Mouse (Mus musculus) heart, embryonic 15.5 days (tissue): ENCODE measurements at regions not wholly inside any gene's neighbourhood (a gene's known extent, or its start where the extent isn't known, plus 50 kb on each side); places are given as distances from the start of the nearest gene placed in this dataset.

ENCODE experiments used
- ATAC-seq: fragments of 200-750 bp; cut with Nextera tagmentation; replicated peaks from 2 replicates; pipeline ENCODE4 v1.8.0; 2017; ENCODE audit warnings: low read depth, moderate TSS enrichment; ENCODE audit not compliant: insufficient number of reproducible peaks, insufficient read depth, low FRiP score
- H3K27ac ChIP-seq: fragments of 300-500 bp; sonication (generic); 2 replicates; pipeline ENCODE4 v1.5.1; 2015; ENCODE audit warnings: mild to moderate bottlenecking, inconsistent platforms
- H3K27me3 ChIP-seq: fragments of 300-500 bp; sonication (generic); 2 replicates; pipeline ENCODE4 v1.6.1; 2015; ENCODE audit warnings: inconsistent platforms
- H3K36me3 ChIP-seq: fragments of 300-500 bp; sonication (generic); 2 replicates; pipeline ENCODE4 v1.6.1; 2015; ENCODE audit warnings: mild to moderate bottlenecking, inconsistent platforms
- H3K4me1 ChIP-seq: fragments of 300-500 bp; sonication (generic); replicated peaks from 2 replicates; pipeline ENCODE4 v1.6.1; 2015; ENCODE audit warnings: inconsistent platforms
- H3K4me2 ChIP-seq: fragments of 300-500 bp; sonication (generic); 2 replicates; pipeline ENCODE4 v1.6.1; 2015; ENCODE audit warnings: inconsistent platforms, mild to moderate bottlenecking, moderate library complexity
- H3K4me3 ChIP-seq: fragments of 300-500 bp; sonication (generic); 2 replicates; pipeline ENCODE4 v1.5.1; 2015; ENCODE audit warnings: mild to moderate bottlenecking, inconsistent platforms
- H3K9ac ChIP-seq: fragments of 300-500 bp; sonication (generic); 2 replicates; pipeline ENCODE4 v1.6.1; 2015; ENCODE audit warnings: mild to moderate bottlenecking, inconsistent platforms
- H3K9me3 ChIP-seq: fragments of 300-500 bp; sonication (generic); replicated peaks from 2 replicates; pipeline ENCODE4 v1.6.1; 2016; ENCODE audit warnings: inconsistent platforms
- WGBS: fragments of 180-500 bp; shearing (Covaris S2); methylation state at CpG from one replicate; pipeline ENCODE4 v1.1.7; 2015; ENCODE audit warnings: mixed read lengths; 5-methylcytosine and 5-hydroxymethylcytosine counted together

GRCm38 (mm10) chr3:49502351-49502750, 254.8 kb downstream of the Pcdh18 start:
- no peaks in the 10 kb centered on the region for H3K36me3 ChIP-seq
- H3K27me3 ChIP-seq = no peaks in the 10 kb centered on the region
- H3K9me3 ChIP-seq = no peaks in the 10 kb centered on the region
- H3K27ac ChIP-seq = no peak overlapping the region
- H3K4me1 ChIP-seq = no peaks in the 10 kb centered on the region
- no peak overlapping the region for H3K9ac ChIP-seq
- 60% methylated on average over 4 of the region's 4 CpGs for WGBS
- H3K4me3 ChIP-seq = no peak overlapping the region
- no peak for ATAC-seq
- no peak overlapping the region for H3K4me2 ChIP-seq

DNA sequence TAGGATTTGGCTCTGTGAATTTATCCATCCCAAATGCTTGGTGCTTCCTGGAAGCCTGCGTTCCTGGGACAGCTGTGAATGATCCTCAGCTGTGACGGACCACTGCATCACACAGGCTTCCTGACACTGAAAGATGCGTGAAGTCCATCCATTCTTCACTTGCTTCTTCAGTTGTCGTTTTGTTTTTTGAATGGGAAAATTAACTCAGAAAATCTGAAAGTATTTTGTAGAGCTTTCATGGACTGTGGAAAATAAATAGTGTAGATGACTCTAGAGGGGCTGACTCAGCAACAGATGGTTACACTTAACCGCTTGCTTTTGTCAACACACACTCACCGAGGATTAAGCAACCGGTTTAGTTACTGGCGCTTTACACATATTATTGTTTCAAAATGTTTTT, 272.0 kb downstream of the Pcdh18 start:
- no peak for ATAC-seq
- Histone ChIP-seq H3K9ac (no peak overlapping the region), H3K27me3 (no peaks in the 10 kb centered on the region), H3K9me3 (no peaks in the 10 kb centered on the region), H3K27ac (no peak overlapping the region), H3K4me1 (no peaks in the 10 kb centered on the region), H3K4me2 (no peak overlapping the region), H3K4me3 (no peak overlapping the region), H3K36me3 (no peaks in the 10 kb centered on the region)
- WGBS = 71% methylated on average over 8 of the region's 8 CpGs
